Comparison of ENCODE assay signal across 9 mouse cellular contexts in the genomic region with DNA sequence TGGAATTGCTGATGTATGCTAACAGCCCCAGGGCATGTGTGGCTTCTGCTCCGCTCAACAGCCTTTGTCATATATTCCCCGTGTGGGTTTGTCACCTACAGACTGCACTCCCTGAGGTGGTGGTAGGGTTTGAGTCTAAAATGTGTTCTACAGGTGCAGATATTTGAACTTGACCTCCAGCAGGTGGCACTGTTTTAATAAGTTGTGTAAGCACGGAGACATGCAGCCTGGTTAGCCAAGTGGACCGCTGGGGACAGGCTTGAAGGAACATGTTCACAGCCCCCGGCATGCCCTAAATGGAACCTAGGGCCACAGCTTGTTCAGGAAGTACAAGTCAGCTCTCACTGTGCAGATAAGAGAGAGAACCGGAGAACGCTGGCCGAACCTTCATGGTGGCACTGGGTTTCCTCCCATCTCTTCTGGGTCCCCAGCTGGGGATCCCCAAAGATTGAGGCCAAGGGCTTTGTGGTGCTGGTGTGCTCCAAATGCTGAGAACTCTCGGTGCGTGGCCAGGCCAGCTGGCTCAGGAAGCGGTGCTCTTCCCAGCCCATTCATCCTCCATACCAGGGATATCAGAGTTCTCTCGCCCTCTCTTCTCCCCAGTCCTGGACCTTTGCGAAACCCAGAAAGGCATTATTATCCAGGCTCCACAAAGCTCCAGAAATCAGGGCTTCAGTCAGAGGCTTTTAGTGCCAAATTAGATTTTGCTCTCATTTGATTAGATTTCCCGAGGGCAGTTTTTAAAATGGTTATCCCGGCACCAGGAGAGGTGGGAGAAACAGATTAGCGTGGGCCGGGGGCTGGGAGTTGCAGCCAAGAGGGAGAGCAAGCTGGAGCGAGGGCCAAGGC. TPM values are rescaled to one million over a fixed set of nuclear protein-coding genes. Genes with fewer than 3 reads are reported as not detected.
DNase-seq lines count a peak whose midpoint lies in the region; ATAC-seq and TF ChIP-seq lines count a peak whose summit lies in the region.
"Had no signal": no experiment of that assay in that cellular context is flagged by ENCODE, and none has a peak within 500 bp of the region (broad histone marks: within the 10 kb centered on the region; RNA-seq: fewer than 3 reads in every experiment).

No protein-coding gene starts in this region.

- H3K27me3 ChIP-seq in forebrain, postnatal 0 days (ENCODE audit: insufficient read depth, low read length): no peaks in the 10 kb centered on the region
- no peaks in the 10 kb centered on the region for H3K27me3 ChIP-seq in forebrain, embryonic 15.5 days
- H3K27me3 ChIP-seq in hindbrain, embryonic 14.5 days (ENCODE audit: control insufficient read depth, insufficient read depth, low read length): no peaks in the 10 kb centered on the region
- H3K27me3 ChIP-seq: liver, embryonic 15.5 days had no signal

- no peak overlapping the region for H3K4me3 ChIP-seq in forebrain, postnatal 0 days (ENCODE audit: low read depth, low read length)
- no peak overlapping the region for H3K4me3 ChIP-seq in forebrain, embryonic 15.5 days
- no peak overlapping the region for H3K4me3 ChIP-seq in hindbrain, embryonic 14.5 days (replicated peaks; ENCODE audit: low read length)
- H3K4me3 ChIP-seq: liver, embryonic 15.5 days had no signal

- WGBS in forebrain, postnatal 0 days: 75% methylated on average over 18 of the region's 18 CpGs
- 77% methylated on average over 18 of the region's 18 CpGs for WGBS in forebrain, embryonic 15.5 days
- 69% methylated on average over 18 of the region's 18 CpGs for WGBS in hindbrain, embryonic 14.5 days

- no peak overlapping the region for H3K9ac ChIP-seq in forebrain, postnatal 0 days
- H3K9ac ChIP-seq in forebrain, embryonic 15.5 days (replicated peaks): no peak overlapping the region
- H3K9ac ChIP-seq in hindbrain, embryonic 14.5 days: no peak overlapping the region
- H3K9ac ChIP-seq: liver, embryonic 15.5 days had no signal

- no peak overlapping the region for H3K27ac ChIP-seq in forebrain, postnatal 0 days (ENCODE audit: low read depth, low read length)
- no peak overlapping the region for H3K27ac ChIP-seq in forebrain, embryonic 15.5 days (replicated peaks)
- peak overlapping the region; percentile 62 for H3K27ac ChIP-seq in hindbrain, embryonic 14.5 days
- H3K27ac ChIP-seq: liver, embryonic 15.5 days had no signal

- no peaks in the 10 kb centered on the region for H3K4me1 ChIP-seq in forebrain, postnatal 0 days (ENCODE audit: insufficient read depth)
- H3K4me1 ChIP-seq in forebrain, embryonic 15.5 days: peaks cover 9% of the 10 kb centered on the region; the same call in 1 of the 2 replicates
- peaks cover 10% of the 10 kb centered on the region; the same call in 1 of the 2 replicates for H3K4me1 ChIP-seq in hindbrain, embryonic 14.5 days (replicated peaks; ENCODE audit: control insufficient read depth, insufficient read depth, low read length)

- TF ChIP-seq CTCF in forebrain, postnatal 0 days (IDR thresholded peaks at IDR 0.05; ENCODE audit: low read depth): peak; percentile 52

- no peaks in the 10 kb centered on the region for H3K9me3 ChIP-seq in forebrain, postnatal 0 days (ENCODE audit: low read length)
- no peaks in the 10 kb centered on the region for H3K9me3 ChIP-seq in forebrain, embryonic 15.5 days
- no peaks in the 10 kb centered on the region for H3K9me3 ChIP-seq in hindbrain, embryonic 14.5 days (ENCODE audit: control insufficient read depth, low read length)
- H3K9me3 ChIP-seq: liver, embryonic 15.5 days had no signal

- H3K4me2 ChIP-seq in forebrain, postnatal 0 days (ENCODE audit: low read depth): no peak overlapping the region
- no peak overlapping the region for H3K4me2 ChIP-seq in forebrain, embryonic 15.5 days (replicated peaks)
- H3K4me2 ChIP-seq in hindbrain, embryonic 14.5 days (replicated peaks): no peak overlapping the region
- H3K4me2 ChIP-seq: liver, embryonic 15.5 days had no signal

- no peak for ATAC-seq in forebrain, postnatal 0 days
- no peak for ATAC-seq in forebrain, embryonic 15.5 days (replicated peaks)
- ATAC-seq in hindbrain, embryonic 14.5 days (ENCODE audit: low FRiP score): no peak

- no peaks in the 10 kb centered on the region for H3K36me3 ChIP-seq in forebrain, postnatal 0 days (ENCODE audit: insufficient read depth)
- no peaks in the 10 kb centered on the region for H3K36me3 ChIP-seq in forebrain, embryonic 15.5 days
- H3K36me3 ChIP-seq in hindbrain, embryonic 14.5 days (replicated peaks; ENCODE audit: control insufficient read depth, insufficient read depth): peaks cover 12% of the 10 kb centered on the region
- H3K36me3 ChIP-seq: liver, embryonic 15.5 days had no signal

- peak; percentile 50 for DNase-seq in forebrain, postnatal 0 days
- DNase-seq in B cell, adult 2 months: peak; percentile 46 to 51
- DNase-seq in c-Kit-positive CD71-negative TER-119-negative erythroid progenitor cells, embryonic 14.5 days (ENCODE audit: low read depth): peak; percentile 48
- DNase-seq in hindbrain, embryonic 14.5 days (ENCODE audit: low spot score): peak; percentile 54
- DNase-seq in mesoderm, embryonic 11.5 days (ENCODE audit: low read depth, low spot score): peak; percentile 48
- DNase-seq in layer of hippocampus, adult 9-10 months (ENCODE audit: low spot score): no peak
- no peak for DNase-seq in right cerebral cortex, postnatal 14 days

RNA-seq across cellular contexts. Expression of a gene that starts 57.8 kb away (rescaled TPM):
- total RNA-seq in forebrain, postnatal 0 days (2014; rRNA removed): 65.6 and 95.6 TPM in 2 replicates
- polyA plus RNA-seq in forebrain, postnatal 0 days (2015; fragmentation: Nextera tagmentation; extraction: Ambion mirVana): 54.4 and 67.5 TPM in 2 replicates
- polyA plus RNA-seq in forebrain, embryonic 15.5 days (2015; fragmentation: Nextera tagmentation; extraction: Ambion mirVana): 30.3 and 36.0 TPM in 2 replicates
- 125 TPM in 2 replicates for polyA plus RNA-seq in hindbrain, embryonic 14.5 days (2014; fragmentation: Nextera tagmentation; extraction: Ambion mirVana)

Comparison
In these comparisons a context has a peak if more than half of its experiments do, and no peak if none do; other contexts are left out.
1. DNase-seq: peak in forebrain, postnatal 0 days (single experiment), B cell, adult 2 months (2 of 2), c-Kit-positive CD71-negative TER-119-negative erythroid progenitor cells, embryonic 14.5 days (single experiment), hindbrain, embryonic 14.5 days (single experiment) and mesoderm, embryonic 11.5 days (single experiment); none in layer of hippocampus, adult 9-10 months (single experiment) and right cerebral cortex, postnatal 14 days (single experiment).